Mouse (Mus musculus): ENCODE measurements around the gene Fars2. TPM values are rescaled to one million over a fixed set of nuclear protein-coding genes. Genes with fewer than 3 reads are reported as not detected.

Gene Fars2
- polyA plus RNA-seq, 1 experiment from 2014 or later = 32.5 TPM

DNA sequence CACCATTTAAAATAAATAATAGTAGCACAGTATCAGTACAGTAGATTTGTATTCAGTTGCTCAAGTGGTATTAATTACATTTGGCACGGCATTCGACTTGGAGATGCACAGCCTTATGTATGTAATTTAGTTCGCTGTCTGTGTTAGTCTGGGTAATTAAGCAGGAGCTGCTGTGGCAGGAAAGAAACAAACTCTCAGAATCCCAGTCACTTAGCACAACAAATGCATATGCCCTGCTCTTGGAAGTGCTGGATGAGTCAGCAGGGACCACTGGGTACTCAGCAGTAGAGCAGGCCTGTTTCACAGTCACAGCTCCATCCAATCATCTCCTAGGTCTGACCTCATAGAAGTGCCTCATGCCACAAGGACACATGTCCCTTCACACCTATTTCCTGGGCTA is 200.6 kb downstream of the Fars2 start:
- 60% methylated on average over 3 of the region's 3 CpGs for WGBS
- peak; percentile 8 for DNase-seq (ENCODE audit: low spot score)
- Histone ChIP-seq H3K27ac (replicated peaks; ENCODE audit: low read depth, low read length) (no peak overlapping the region), H3K9me3 (ENCODE audit: control insufficient read depth, low read length) (no peaks in the 10 kb centered on the region), H3K27me3 (replicated peaks; ENCODE audit: control insufficient read depth, insufficient read depth, low read length) (no peaks in the 10 kb centered on the region), H3K4me2 (ENCODE audit: low read depth, low read length) (no peak overlapping the region), H3K4me1 (ENCODE audit: control insufficient read depth, insufficient read depth, low read length) (no peaks in the 10 kb centered on the region), H3K4me3 (ENCODE audit: low read depth, low read length) (no peak overlapping the region), H3K36me3 (ENCODE audit: control insufficient read depth, insufficient read depth, low read length) (no peaks in the 10 kb centered on the region), H3K9ac (ENCODE audit: low read depth, low read length) (no peak overlapping the region)
- no peak for ATAC-seq (ENCODE audit: low read depth)

DNA sequence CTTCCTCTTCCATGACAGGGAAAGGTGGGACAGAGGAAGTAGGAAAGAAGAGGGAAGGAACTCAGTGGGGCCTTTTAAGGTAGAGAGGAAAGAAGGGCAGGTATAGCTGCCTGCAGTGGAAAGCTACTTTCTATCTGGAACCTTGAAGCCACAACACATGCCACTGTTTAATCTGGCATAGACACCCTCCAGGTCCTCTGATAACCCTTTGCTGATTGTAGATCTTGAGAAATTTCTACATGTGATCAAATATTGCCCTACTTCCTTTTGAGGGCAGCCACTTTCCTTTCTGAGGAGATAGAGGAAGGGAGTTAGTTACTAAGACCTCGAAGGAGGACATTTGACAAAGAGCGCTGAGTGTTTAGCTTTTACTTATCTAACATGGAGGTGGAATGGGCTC is 207.4 kb downstream of the Fars2 start:
- ATAC-seq (ENCODE audit: low read depth) (no peak), DNase-seq (ENCODE audit: low spot score) (no peak)
- Histone ChIP-seq H3K4me3 (ENCODE audit: low read depth, low read length) (no peak overlapping the region), H3K36me3 (ENCODE audit: control insufficient read depth, insufficient read depth, low read length) (no peaks in the 10 kb centered on the region), H3K4me1 (ENCODE audit: control insufficient read depth, insufficient read depth, low read length) (peaks cover 3% of the 10 kb centered on the region; the same call in 1 of the 2 replicates), H3K9ac (ENCODE audit: low read depth, low read length) (no peak overlapping the region), H3K4me2 (ENCODE audit: low read depth, low read length) (no peak overlapping the region), H3K27ac (replicated peaks; ENCODE audit: low read depth, low read length) (no peak overlapping the region), H3K9me3 (ENCODE audit: control insufficient read depth, low read length) (no peaks in the 10 kb centered on the region), H3K27me3 (replicated peaks; ENCODE audit: control insufficient read depth, insufficient read depth, low read length) (no peaks in the 10 kb centered on the region)
- WGBS = 91% methylated on average over 2 of the region's 2 CpGs

DNA sequence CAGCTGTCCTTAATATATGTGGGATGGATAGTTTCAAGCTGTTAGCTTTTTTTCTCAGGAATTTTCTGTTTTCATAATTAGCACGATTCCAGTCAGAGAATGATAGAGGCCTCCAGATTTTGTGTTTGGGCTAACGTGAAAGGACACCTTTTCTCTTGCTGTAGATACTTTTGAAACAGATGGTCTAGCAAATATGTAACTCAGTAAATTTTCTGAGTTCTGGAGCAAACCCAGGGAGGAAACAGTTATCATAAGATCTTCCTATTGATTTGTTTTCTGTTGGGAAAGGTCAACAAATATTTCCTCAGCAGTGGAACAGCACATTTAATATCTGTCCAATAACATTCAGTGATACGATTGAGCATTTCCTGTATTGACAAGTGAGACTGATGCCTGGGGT is 209.3 kb downstream of the Fars2 start:
- Histone ChIP-seq H3K9me3 (ENCODE audit: control insufficient read depth, low read length) (no peaks in the 10 kb centered on the region), H3K4me2 (ENCODE audit: low read depth, low read length) (no peak overlapping the region), H3K27ac (replicated peaks; ENCODE audit: low read depth, low read length) (no peak overlapping the region), H3K9ac (ENCODE audit: low read depth, low read length) (no peak overlapping the region), H3K27me3 (replicated peaks; ENCODE audit: control insufficient read depth, insufficient read depth, low read length) (no peaks in the 10 kb centered on the region), H3K4me3 (ENCODE audit: low read depth, low read length) (no peak overlapping the region), H3K4me1 (ENCODE audit: control insufficient read depth, insufficient read depth, low read length) (peaks cover 3% of the 10 kb centered on the region; the same call in 1 of the 2 replicates), H3K36me3 (ENCODE audit: control insufficient read depth, insufficient read depth, low read length) (no peaks in the 10 kb centered on the region)
- no peak for DNase-seq (ENCODE audit: low spot score)
- WGBS = 29% methylated on average over 3 of the region's 3 CpGs
- no peak for ATAC-seq (ENCODE audit: low read depth)

DNA sequence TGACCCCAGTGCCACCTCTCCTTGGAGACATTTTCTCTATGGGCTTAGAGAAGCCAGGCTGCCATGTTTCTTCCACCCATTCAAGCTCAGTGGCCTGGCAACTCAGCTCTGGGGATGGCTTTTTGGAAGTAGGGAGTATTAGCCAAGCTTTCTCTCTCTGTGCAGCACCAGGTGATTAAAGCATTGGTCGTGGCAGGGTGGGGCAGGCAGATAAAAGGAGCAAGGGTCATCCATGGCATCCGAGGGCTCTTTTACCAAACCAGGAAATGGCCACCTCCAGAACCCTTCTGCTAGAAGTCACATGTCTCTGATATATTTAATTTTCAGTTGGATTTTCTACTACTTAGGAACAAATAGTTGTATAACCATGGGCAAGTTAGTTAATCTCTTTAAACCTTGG is 212.7 kb downstream of the Fars2 start:
- Histone ChIP-seq H3K27ac (replicated peaks; ENCODE audit: low read depth, low read length) (no peak overlapping the region), H3K9me3 (ENCODE audit: control insufficient read depth, low read length) (no peaks in the 10 kb centered on the region), H3K36me3 (ENCODE audit: control insufficient read depth, insufficient read depth, low read length) (no peaks in the 10 kb centered on the region), H3K4me1 (ENCODE audit: control insufficient read depth, insufficient read depth, low read length) (peaks cover 3% of the 10 kb centered on the region; the same call in 1 of the 2 replicates), H3K4me2 (ENCODE audit: low read depth, low read length) (no peak overlapping the region), H3K9ac (ENCODE audit: low read depth, low read length) (no peak overlapping the region), H3K27me3 (replicated peaks; ENCODE audit: control insufficient read depth, insufficient read depth, low read length) (no peaks in the 10 kb centered on the region), H3K4me3 (ENCODE audit: low read depth, low read length) (no peak overlapping the region)
- WGBS = 79% methylated on average over 2 of the region's 2 CpGs
- DNase-seq (ENCODE audit: low spot score) = no peak
- ATAC-seq (ENCODE audit: low read depth) = no peak

DNA sequence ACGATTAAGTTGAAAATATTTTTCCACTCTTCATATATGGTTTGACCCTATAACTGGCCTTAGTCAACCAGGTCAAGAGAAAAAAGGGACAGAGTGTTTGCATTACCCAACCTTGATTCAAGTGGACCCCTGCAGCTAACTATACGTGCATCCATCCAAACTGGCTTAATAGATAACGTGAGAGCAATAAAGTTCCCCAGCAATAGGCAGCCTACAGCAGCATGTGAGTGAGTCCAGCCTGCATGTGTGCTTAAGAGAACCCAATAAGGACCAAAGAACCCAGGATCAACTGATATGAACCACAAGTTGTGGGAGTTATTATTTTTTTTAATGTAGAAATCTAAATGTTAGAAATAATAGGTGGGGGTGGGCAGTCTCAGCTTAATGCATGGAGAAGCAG is 213.3 kb downstream of the Fars2 start:
- no peaks in the 10 kb centered on the region for H3K27me3 ChIP-seq (replicated peaks; ENCODE audit: control insufficient read depth, insufficient read depth, low read length)
- peaks cover 3% of the 10 kb centered on the region; the same call in 1 of the 2 replicates for H3K4me1 ChIP-seq (ENCODE audit: control insufficient read depth, insufficient read depth, low read length)
- no peak overlapping the region for H3K9ac ChIP-seq (ENCODE audit: low read depth, low read length)
- ATAC-seq (ENCODE audit: low read depth) = no peak
- no peak for DNase-seq (ENCODE audit: low spot score)
- 81% methylated on average over 3 of the region's 3 CpGs for WGBS
- no peak overlapping the region for H3K4me2 ChIP-seq (ENCODE audit: low read depth, low read length)
- H3K4me3 ChIP-seq (ENCODE audit: low read depth, low read length) = no peak overlapping the region
- H3K9me3 ChIP-seq (ENCODE audit: control insufficient read depth, low read length) = no peaks in the 10 kb centered on the region
- H3K36me3 ChIP-seq (ENCODE audit: control insufficient read depth, insufficient read depth, low read length) = no peaks in the 10 kb centered on the region
- H3K27ac ChIP-seq (replicated peaks; ENCODE audit: low read depth, low read length) = no peak overlapping the region

DNA sequence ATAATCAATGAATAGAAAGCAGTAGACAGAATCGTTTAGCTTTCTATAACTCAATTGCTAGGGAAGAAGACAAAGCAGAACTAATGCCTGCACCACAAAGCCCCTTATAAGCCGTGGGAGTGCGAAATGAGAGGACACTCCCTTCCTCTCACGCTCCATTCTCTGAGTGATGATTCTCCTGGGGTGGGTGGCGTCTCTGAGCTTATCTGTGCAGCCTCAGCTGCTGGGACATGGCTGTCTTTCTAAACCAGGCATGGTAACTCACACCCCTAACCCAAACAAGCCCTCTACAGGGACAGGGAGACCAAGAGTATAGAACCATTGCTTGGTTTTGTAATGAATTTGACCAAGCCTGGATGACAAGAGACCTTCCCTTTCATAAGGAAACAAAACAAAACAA is 217.5 kb downstream of the Fars2 start:
- Histone ChIP-seq H3K4me3 (ENCODE audit: low read depth, low read length) (no peak overlapping the region), H3K36me3 (ENCODE audit: control insufficient read depth, insufficient read depth, low read length) (no peaks in the 10 kb centered on the region), H3K27ac (replicated peaks; ENCODE audit: low read depth, low read length) (no peak overlapping the region), H3K4me1 (ENCODE audit: control insufficient read depth, insufficient read depth, low read length) (no peaks in the 10 kb centered on the region), H3K9ac (ENCODE audit: low read depth, low read length) (no peak overlapping the region), H3K27me3 (replicated peaks; ENCODE audit: control insufficient read depth, insufficient read depth, low read length) (no peaks in the 10 kb centered on the region), H3K9me3 (ENCODE audit: control insufficient read depth, low read length) (no peaks in the 10 kb centered on the region), H3K4me2 (ENCODE audit: low read depth, low read length) (no peak overlapping the region)
- DNase-seq (ENCODE audit: low spot score) (no peak), ATAC-seq (ENCODE audit: low read depth) (no peak)
- 83% methylated on average over 5 of the region's 5 CpGs for WGBS

DNA sequence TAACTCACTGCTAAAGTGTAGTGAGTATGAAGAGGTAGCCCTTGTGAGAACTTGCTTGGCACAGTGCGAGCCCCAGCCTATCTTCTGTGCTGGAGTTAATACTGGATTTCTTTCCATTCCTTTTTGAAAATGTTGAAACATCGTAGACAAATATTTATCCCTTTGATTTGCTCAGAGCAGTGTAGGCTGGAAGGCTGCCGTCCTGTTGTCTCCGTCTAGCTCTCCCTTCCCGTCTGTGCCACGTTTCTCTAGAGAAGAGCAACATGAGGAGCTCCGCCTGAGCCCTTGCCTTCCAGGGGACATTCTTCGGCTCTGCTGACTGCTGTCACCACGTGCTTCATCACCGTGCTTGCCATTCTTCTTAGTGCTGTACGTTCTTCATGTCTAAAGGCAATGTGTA is 234.3 kb downstream of the Fars2 start:
- 63% methylated on average over 11 of the region's 11 CpGs for WGBS
- ATAC-seq (ENCODE audit: low read depth) = no peak
- H3K9me3 ChIP-seq (ENCODE audit: control insufficient read depth, low read length) = no peaks in the 10 kb centered on the region
- no peaks in the 10 kb centered on the region for H3K27me3 ChIP-seq (replicated peaks; ENCODE audit: control insufficient read depth, insufficient read depth, low read length)
- no peak for DNase-seq (ENCODE audit: low spot score)
- H3K27ac ChIP-seq (replicated peaks; ENCODE audit: low read depth, low read length) = no peak overlapping the region
- H3K4me2 ChIP-seq (ENCODE audit: low read depth, low read length) = no peak overlapping the region
- no peak overlapping the region for H3K9ac ChIP-seq (ENCODE audit: low read depth, low read length)
- no peaks in the 10 kb centered on the region for H3K4me1 ChIP-seq (ENCODE audit: control insufficient read depth, insufficient read depth, low read length)
- H3K4me3 ChIP-seq (ENCODE audit: low read depth, low read length) = no peak overlapping the region
- no peaks in the 10 kb centered on the region for H3K36me3 ChIP-seq (ENCODE audit: control insufficient read depth, insufficient read depth, low read length)

DNA sequence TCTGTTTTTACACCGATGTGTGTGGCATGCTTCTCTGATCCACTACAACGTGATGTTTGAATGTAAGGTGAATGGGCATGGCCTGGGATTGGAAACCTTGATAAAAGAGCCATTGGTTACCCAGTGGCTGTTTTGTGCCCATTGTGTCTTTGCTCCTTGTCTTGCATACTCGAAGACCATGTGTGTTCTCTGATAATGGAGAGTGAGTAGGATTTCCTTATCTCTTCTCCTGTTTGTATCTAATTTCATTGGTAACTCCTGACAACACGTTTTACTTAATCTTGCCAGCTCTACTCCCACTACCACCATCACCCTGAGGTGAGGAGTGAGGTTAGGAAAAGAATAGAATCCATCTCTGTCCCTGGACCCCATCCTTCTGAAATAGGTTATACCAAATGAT is 240.3 kb downstream of the Fars2 start:
- no peak for ATAC-seq (ENCODE audit: low read depth)
- Histone ChIP-seq H3K9me3 (ENCODE audit: control insufficient read depth, low read length) (no peaks in the 10 kb centered on the region), H3K27ac (replicated peaks; ENCODE audit: low read depth, low read length) (no peak overlapping the region), H3K36me3 (ENCODE audit: control insufficient read depth, insufficient read depth, low read length) (no peaks in the 10 kb centered on the region), H3K4me2 (ENCODE audit: low read depth, low read length) (no peak overlapping the region), H3K9ac (ENCODE audit: low read depth, low read length) (no peak overlapping the region), H3K27me3 (replicated peaks; ENCODE audit: control insufficient read depth, insufficient read depth, low read length) (no peaks in the 10 kb centered on the region), H3K4me3 (ENCODE audit: low read depth, low read length) (no peak overlapping the region), H3K4me1 (ENCODE audit: control insufficient read depth, insufficient read depth, low read length) (no peaks in the 10 kb centered on the region)
- no peak for DNase-seq (ENCODE audit: low spot score)
- 84% methylated on average over 4 of the region's 4 CpGs for WGBS

DNA sequence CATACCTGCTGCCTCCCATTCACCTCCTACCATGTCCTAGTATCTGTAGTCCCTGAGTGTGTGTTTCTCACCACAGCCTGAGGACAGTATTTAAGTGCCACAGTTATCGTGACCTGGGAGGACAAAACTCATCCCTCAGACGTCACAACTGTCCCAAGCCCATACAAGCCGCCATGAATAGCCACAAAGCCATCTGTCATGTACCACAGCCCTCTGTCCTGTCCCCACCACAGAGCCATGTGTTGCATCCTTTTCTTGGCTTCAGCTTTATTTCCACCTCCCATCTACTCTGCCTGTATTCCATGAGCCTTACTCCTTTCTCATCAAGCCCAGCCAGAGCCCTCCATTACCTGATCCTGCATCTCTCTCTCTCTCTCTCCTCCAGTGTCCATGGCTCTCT is 244.2 kb downstream of the Fars2 start:
- no peaks in the 10 kb centered on the region for H3K36me3 ChIP-seq (ENCODE audit: control insufficient read depth, insufficient read depth, low read length)
- DNase-seq (ENCODE audit: low spot score) = no peak
- H3K9me3 ChIP-seq (ENCODE audit: control insufficient read depth, low read length) = no peaks in the 10 kb centered on the region
- H3K4me2 ChIP-seq (ENCODE audit: low read depth, low read length) = no peak overlapping the region
- no peaks in the 10 kb centered on the region for H3K4me1 ChIP-seq (ENCODE audit: control insufficient read depth, insufficient read depth, low read length)
- no peak overlapping the region for H3K4me3 ChIP-seq (ENCODE audit: low read depth, low read length)
- H3K9ac ChIP-seq (ENCODE audit: low read depth, low read length) = no peak overlapping the region
- ATAC-seq (ENCODE audit: low read depth) = no peak
- WGBS = 82% methylated on average over 3 of the region's 3 CpGs
- H3K27me3 ChIP-seq (replicated peaks; ENCODE audit: control insufficient read depth, insufficient read depth, low read length) = no peaks in the 10 kb centered on the region
- no peak overlapping the region for H3K27ac ChIP-seq (replicated peaks; ENCODE audit: low read depth, low read length)

All from embryonic facial prominence, embryonic 14.5 days (tissue).